Mouse (Mus musculus): ENCODE results near the gene Epm2aip1.

DNA sequence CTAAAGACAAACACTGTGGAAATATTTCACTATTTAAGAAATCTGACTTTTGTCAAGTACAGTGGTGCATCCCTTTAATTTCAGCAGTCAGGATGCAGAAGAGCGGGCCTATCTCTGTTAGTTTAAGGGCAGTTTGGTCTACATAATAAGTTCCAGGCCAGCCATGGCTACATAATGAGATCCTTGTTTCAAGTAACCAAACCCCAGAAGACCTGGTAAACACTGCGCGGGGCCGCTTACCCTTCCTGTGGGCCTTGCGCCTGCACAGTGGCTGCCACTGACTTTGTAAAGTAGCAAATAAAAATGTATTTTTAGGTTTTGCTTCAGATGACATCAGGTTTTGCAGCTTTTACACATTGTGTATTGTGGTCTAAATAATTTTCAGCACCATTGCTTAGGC is 48.3 kb upstream of the Epm2aip1 start:
- TF ChIP-seq TAL1 (IDR thresholded peaks at IDR 0.05; ENCODE audit: low read length) (no peak), GATA1 (IDR thresholded peaks at IDR 0.05; ENCODE audit: low read length) (no peak)

Measured in erythroblast, embryonic 14.5 days (primary cell).